Mouse (Mus musculus) adrenal gland, adult (tissue): Measurements from ENCODE around the gene Chchd5.
A peak's percentile ranks its signal among the peaks of the same experiment; 100 is the strongest.

Source experiments
- DNase-seq, 2 experiments: peaks; one replicate each; pipeline ENCODE4 v3.0.0; 2022 to 2023; ENCODE audit warnings: low spot score in 1 of 2; ENCODE audit not compliant: inconsistent age in 2 of 2

The Chchd5 gene

GRCm38 (mm10) chr2:129151111-129151510 lies 21.6 kb downstream of the Chchd5 start:
- DNase-seq: no peak

GRCm38 (mm10) chr2:129152751-129153150 lies 23.3 kb downstream of the Chchd5 start:
- DNase-seq: peak in 1 of 2 experiments; percentile 79

- DNase-seq: no peak
Observed at GRCm38 (mm10) chr2:129164815-129165214, 35.3 kb downstream of the Chchd5 start.

GRCm38 (mm10) chr2:129166466-129167463 lies 37.3 kb downstream of the Chchd5 start:
- no peak for DNase-seq

- no peak for DNase-seq
Observed at GRCm38 (mm10) chr2:129173386-129173785, 43.9 kb downstream of the Chchd5 start.

- peak; percentile 35 to 75 for DNase-seq
Observed at GRCm38 (mm10) chr2:129174474-129174873, 45.0 kb downstream of the Chchd5 start.

GRCm38 (mm10) chr2:129175636-129176035 lies 46.1 kb downstream of the Chchd5 start:
- DNase-seq: peak in 1 of 2 experiments; percentile 54

- DNase-seq: no peak
Observed at GRCm38 (mm10) chr2:129176676-129177420, 47.3 kb downstream of the Chchd5 start.

GRCm38 (mm10) chr2:129177661-129178060 lies 48.2 kb downstream of the Chchd5 start:
- no peak for DNase-seq

- DNase-seq: no peak
Observed at GRCm38 (mm10) chr2:129178182-129178908, 48.8 kb downstream of the Chchd5 start.

- no peak for DNase-seq
Observed at GRCm38 (mm10) chr2:129179946-129180853, 50.7 kb downstream of the Chchd5 start.

GRCm38 (mm10) chr2:129181509-129181908 lies 52.0 kb downstream of the Chchd5 start:
- DNase-seq: no peak

- DNase-seq: no peak
Observed at GRCm38 (mm10) chr2:129182412-129182811, 52.9 kb downstream of the Chchd5 start.

- DNase-seq: no peak
Observed at GRCm38 (mm10) chr2:129183561-129184031, 54.1 kb downstream of the Chchd5 start.
